Mouse (Mus musculus) layer of hippocampus, adult 2 months (tissue): ENCODE measurements around the gene Nt5c3. TPM values are rescaled to one million over a fixed set of nuclear protein-coding genes. Genes with fewer than 3 reads are reported as not detected.

ENCODE experiments used
- DNase-seq, 2 experiments: peaks; one replicate each; pipeline ENCODE4 v3.0.0; 2022; ENCODE audit warnings: low spot score in 2 of 2
- H3K27ac ChIP-seq: fragments of 200-600 bp; 2 replicates; pipeline ENCODE4 v1.8.1; 2022
- H3K4me3 ChIP-seq: fragments of 200-600 bp; 2 replicates; pipeline ENCODE4 v1.8.1; 2022; ENCODE audit warnings: mild to moderate bottlenecking
- CTCF ChIP-seq: fragments of 200-600 bp; conservative IDR thresholded peaks from 2 replicates; pipeline ENCODE4 v1.8.1; 2022; ENCODE audit warnings: antibody characterized with exemption, mild to moderate bottlenecking, moderate library complexity
- total RNA-seq, 2 experiments: library from RNA; stranded (reverse); gene quantifications; 2 replicates each; pipeline ENCODE4 v1.2.3; 2021

The Nt5c3 gene
- total RNA-seq, 2 experiments from 2014 or later, result 40.6 to 44.3 TPM

GRCm38 (mm10) chr6:56854803-56855202 lies 68.9 kb downstream of the Nt5c3 start:
- TF ChIP-seq CTCF, result no peak
- Histone ChIP-seq H3K27ac (no peak overlapping the region), H3K4me3 (no peak overlapping the region)
- DNase-seq, result no peak

GRCm38 (mm10) chr6:56850315-56850714 lies 73.4 kb downstream of the Nt5c3 start:
- Histone ChIP-seq H3K27ac (no peak overlapping the region), H3K4me3 (no peak overlapping the region)
- TF ChIP-seq CTCF, result peak; percentile 73
- peak in 1 of 2 experiments; percentile 20 for DNase-seq

GRCm38 (mm10) chr6:56848974-56849373 lies 74.8 kb downstream of the Nt5c3 start:
- no peak for DNase-seq

GRCm38 (mm10) chr6:56844365-56844764 lies 79.4 kb downstream of the Nt5c3 start:
- DNase-seq, result no peak
- no peak overlapping the region for H3K4me3 ChIP-seq
- TF ChIP-seq CTCF, result no peak
- no peak overlapping the region for H3K27ac ChIP-seq

More at GRCm38 (mm10) chr6:56848974-56849373, 74.8 kb downstream of the Nt5c3 start:
- Histone ChIP-seq H3K27ac (no peak overlapping the region), H3K4me3 (no peak overlapping the region)
- TF ChIP-seq CTCF, result no peak

GRCm38 (mm10) chr6:56843229-56843628 lies 80.5 kb downstream of the Nt5c3 start:
- no peak for TF ChIP-seq CTCF
- no peak overlapping the region for H3K4me3 ChIP-seq
- no peak overlapping the region for H3K27ac ChIP-seq
- DNase-seq, result no peak

GRCm38 (mm10) chr6:56837621-56838020 lies 86.1 kb downstream of the Nt5c3 start:
- no peak for DNase-seq
- Histone ChIP-seq H3K27ac (no peak overlapping the region), H3K4me3 (no peak overlapping the region)
- TF ChIP-seq CTCF, result no peak

GRCm38 (mm10) chr6:56837166-56837565 lies 86.6 kb downstream of the Nt5c3 start:
- TF ChIP-seq CTCF, result no peak
- DNase-seq, result no peak
- H3K27ac ChIP-seq, result no peak overlapping the region
- H3K4me3 ChIP-seq, result no peak overlapping the region

- Histone ChIP-seq H3K27ac (no peak overlapping the region), H3K4me3 (no peak overlapping the region)
- peak; percentile 70 for TF ChIP-seq CTCF
- no peak for DNase-seq
Measured at GRCm38 (mm10) chr6:56835532-56835931, 88.2 kb downstream of the Nt5c3 start.

GRCm38 (mm10) chr6:56834769-56835168 lies 89.0 kb downstream of the Nt5c3 start:
- H3K4me3 ChIP-seq, result no peak overlapping the region
- no peak for TF ChIP-seq CTCF
- no peak overlapping the region for H3K27ac ChIP-seq
- no peak for DNase-seq

- TF ChIP-seq CTCF, result no peak
- no peak overlapping the region for H3K27ac ChIP-seq
- no peak overlapping the region; the same call in 1 of the 2 replicates for H3K4me3 ChIP-seq
- no peak for DNase-seq
Measured at GRCm38 (mm10) chr6:56832830-56833229, 90.9 kb downstream of the Nt5c3 start.

- TF ChIP-seq CTCF, result no peak
- Histone ChIP-seq H3K4me3 (peak overlapping the region; percentile 75), H3K27ac (peak overlapping the region; percentile 71)
- no peak for DNase-seq
Measured at GRCm38 (mm10) chr6:56832407-56832796, 91.3 kb downstream of the Nt5c3 start.

Other genes with a start within 250 kb of the Nt5c3 start
- 10 to 100 TPM; 12.7 to 14.3 TPM for gene Lsm5, start 219.2 kb downstream of the Nt5c3 start, total RNA-seq
- 10 to 100 TPM; 42.5 to 44.4 TPM for gene Avl9, start 209.0 kb downstream of the Nt5c3 start, total RNA-seq
- 10 to 100 TPM; 50.7 to 51.4 TPM for gene Kbtbd2, start 126.1 kb downstream of the Nt5c3 start, total RNA-seq
- 10 to 100 TPM; 27.0 to 28.9 TPM for gene Fkbp9, start 91.9 kb downstream of the Nt5c3 start, total RNA-seq
- under 1 TPM; 0.22 to 0.59 TPM for gene Vmn1r4, start 83 bp upstream of the Nt5c3 start, total RNA-seq
- not detected for gene Vmn1r5, start 46.3 kb upstream of the Nt5c3 start, total RNA-seq
- not detected for gene Vmn1r6, start 73.3 kb upstream of the Nt5c3 start, total RNA-seq
- not detected for gene Vmn1r7, start 101.4 kb upstream of the Nt5c3 start, total RNA-seq
- gene Vmn1r8, start 108.4 kb upstream of the Nt5c3 start, total RNA-seq, result not detected
- not detected for gene Vmn1r9, start 142.9 kb upstream of the Nt5c3 start, total RNA-seq
- gene Vmn1r10, start 185.5 kb upstream of the Nt5c3 start, total RNA-seq, result not detected
- gene Vmn1r11, start 209.5 kb upstream of the Nt5c3 start, total RNA-seq, result not detected
- not detected for gene Vmn1r12, start 233.0 kb upstream of the Nt5c3 start, total RNA-seq